Mouse (Mus musculus) intestine, embryonic 15.5 days (tissue): Measurements from ENCODE around the gene Clspn. TPM values are rescaled to one million over a fixed set of nuclear protein-coding genes. Genes with fewer than 3 reads are reported as not detected.

ENCODE experiments used
- ATAC-seq: fragments of 200-750 bp; cut with Nextera tagmentation; 2 replicates; pipeline ENCODE4 v1.8.0; 2017; ENCODE audit warnings: moderate TSS enrichment, moderate library complexity
- H3K27ac ChIP-seq: fragments of 300-500 bp; sonication (generic); 2 replicates; pipeline ENCODE4 v1.5.1; 2015; ENCODE audit warnings: mild to moderate bottlenecking, inconsistent platforms
- H3K27me3 ChIP-seq: fragments of 300-500 bp; sonication (generic); replicated peaks from 2 replicates; pipeline ENCODE4 v1.6.1; 2015; ENCODE audit warnings: inconsistent platforms
- H3K36me3 ChIP-seq: fragments of 300-500 bp; sonication (generic); 2 replicates; pipeline ENCODE4 v1.6.1; 2015; ENCODE audit warnings: inconsistent platforms
- H3K4me1 ChIP-seq: fragments of 300-500 bp; sonication (generic); replicated peaks from 2 replicates; pipeline ENCODE4 v1.6.1; 2015; ENCODE audit warnings: inconsistent platforms
- H3K4me2 ChIP-seq: fragments of 300-500 bp; sonication (generic); replicated peaks from 2 replicates; pipeline ENCODE4 v1.6.1; 2015; ENCODE audit warnings: mild to moderate bottlenecking, inconsistent platforms
- H3K4me3 ChIP-seq: fragments of 300-500 bp; sonication (generic); replicated peaks from 2 replicates; pipeline ENCODE4 v1.5.1; 2015; ENCODE audit warnings: inconsistent platforms
- H3K9ac ChIP-seq: fragments of 300-500 bp; sonication (generic); 2 replicates; pipeline ENCODE4 v1.6.1; 2015; ENCODE audit warnings: inconsistent platforms
- H3K9me3 ChIP-seq: fragments of 300-500 bp; sonication (generic); 2 replicates; pipeline ENCODE4 v1.6.1; 2016; ENCODE audit warnings: inconsistent platforms
- WGBS: fragments of 180-500 bp; shearing (Covaris S2); methylation state at CpG from one replicate; pipeline ENCODE4 v1.1.7; 2015; 5-methylcytosine and 5-hydroxymethylcytosine counted together
- polyA plus RNA-seq: library from polyadenylated mRNA; unstranded; fragments of >200 nt; fragmentation: Nextera tagmentation; extraction: Ambion mirVana; gene quantifications from 2 replicates; pipeline ENCODE4 v1.2.1, GENCODE M21; 2015

The Clspn gene
- polyA plus RNA-seq, 1 experiment from 2014 or later, result 33.0 TPM

- no peak overlapping the region for H3K4me3 ChIP-seq
- peaks cover 20% of the 10 kb centered on the region for H3K27me3 ChIP-seq
- peaks cover 12% of the 10 kb centered on the region for H3K4me1 ChIP-seq
- no peak for ATAC-seq
- no peaks in the 10 kb centered on the region for H3K36me3 ChIP-seq
- no peaks in the 10 kb centered on the region for H3K9me3 ChIP-seq
- 85% methylated on average over 4 of the region's 4 CpGs for WGBS
- H3K27ac ChIP-seq, result no peak overlapping the region
- no peak overlapping the region for H3K4me2 ChIP-seq
- no peak overlapping the region for H3K9ac ChIP-seq
Measured at GRCm38 (mm10) chr4:126616312-126616711, 59.6 kb downstream of the Clspn start.

- Histone ChIP-seq H3K9ac (peak overlapping the region; percentile 37; the same call in 1 of the 2 replicates), H3K36me3 (no peaks in the 10 kb centered on the region), H3K27me3 (peaks cover 20% of the 10 kb centered on the region), H3K4me3 (peak overlapping the region; percentile 28), H3K27ac (no peak overlapping the region), H3K4me1 (peaks cover 12% of the 10 kb centered on the region), H3K4me2 (peak overlapping the region; percentile 70), H3K9me3 (no peaks in the 10 kb centered on the region)
- WGBS, result 6% methylated on average over 33 of the region's 33 CpGs
- ATAC-seq, result peak; percentile 41; the same call in 1 of the 2 replicates
Measured at GRCm38 (mm10) chr4:126619691-126620330, 63.1 kb downstream of the Clspn start.

- ATAC-seq, result peak; percentile 25; the same call in 1 of the 2 replicates
- Histone ChIP-seq H3K27ac (no peak overlapping the region), H3K4me2 (peak overlapping the region; percentile 70), H3K4me3 (peak overlapping the region; percentile 28), H3K9ac (peak overlapping the region; percentile 37; the same call in 1 of the 2 replicates), H3K4me1 (peaks cover 12% of the 10 kb centered on the region), H3K36me3 (no peaks in the 10 kb centered on the region), H3K9me3 (no peaks in the 10 kb centered on the region), H3K27me3 (peaks cover 20% of the 10 kb centered on the region)
- WGBS, result 25% methylated on average over 13 of the region's 13 CpGs
Measured at GRCm38 (mm10) chr4:126620349-126620874, 63.7 kb downstream of the Clspn start.

GRCm38 (mm10) chr4:126627021-126627681, 70.4 kb downstream of the Clspn start:
- Histone ChIP-seq H3K27me3 (no peaks in the 10 kb centered on the region), H3K4me1 (no peaks in the 10 kb centered on the region), H3K9ac (no peak overlapping the region), H3K9me3 (no peaks in the 10 kb centered on the region), H3K4me3 (peak overlapping the region; percentile 16; the same call in 1 of the 2 replicates), H3K36me3 (no peaks in the 10 kb centered on the region), H3K27ac (no peak overlapping the region), H3K4me2 (peak overlapping the region; percentile 52)
- 5% methylated on average over 23 of the region's 23 CpGs for WGBS
- 0 out of 2 replicates have a peak, but pooled peaks have one; percentile 17 for ATAC-seq

GRCm38 (mm10) chr4:126631922-126632321, 75.2 kb downstream of the Clspn start:
- H3K27me3 ChIP-seq, result peaks cover 3% of the 10 kb centered on the region; the same call in 1 of the 2 replicates
- H3K4me1 ChIP-seq, result no peaks in the 10 kb centered on the region
- H3K9ac ChIP-seq, result no peak overlapping the region
- no peak overlapping the region for H3K4me3 ChIP-seq
- ATAC-seq, result no peak
- H3K4me2 ChIP-seq, result no peak overlapping the region
- H3K36me3 ChIP-seq, result no peaks in the 10 kb centered on the region
- no peaks in the 10 kb centered on the region for H3K9me3 ChIP-seq
- 35% methylated on average over 2 of the region's 2 CpGs for WGBS
- no peak overlapping the region for H3K27ac ChIP-seq

DNA sequence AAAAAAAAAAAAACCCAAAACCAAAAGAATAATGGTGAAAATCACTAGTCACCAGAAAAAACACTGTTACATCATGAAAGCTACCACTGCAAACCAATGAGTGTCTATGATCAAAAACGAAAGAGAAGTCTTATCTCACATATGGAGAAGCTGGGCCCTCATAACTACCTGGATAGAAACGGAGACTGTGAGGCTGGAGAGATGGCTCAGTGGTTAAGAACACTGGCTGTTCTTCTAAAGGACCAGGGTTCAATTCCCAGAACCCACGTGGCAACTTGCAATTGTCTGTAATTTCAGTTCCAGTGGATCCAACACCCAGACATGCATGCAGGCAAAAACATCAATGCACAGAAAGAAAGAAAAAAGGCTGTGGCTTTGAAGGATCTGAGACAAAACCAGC, 75.9 kb downstream of the Clspn start:
- H3K4me2 ChIP-seq, result no peak overlapping the region
- 60% methylated on average over 3 of the region's 3 CpGs for WGBS
- H3K9me3 ChIP-seq, result no peaks in the 10 kb centered on the region
- H3K27me3 ChIP-seq, result peaks cover 3% of the 10 kb centered on the region; the same call in 1 of the 2 replicates
- H3K9ac ChIP-seq, result no peak overlapping the region
- no peaks in the 10 kb centered on the region for H3K36me3 ChIP-seq
- ATAC-seq, result no peak
- no peak overlapping the region for H3K4me3 ChIP-seq
- no peak overlapping the region for H3K27ac ChIP-seq
- H3K4me1 ChIP-seq, result no peaks in the 10 kb centered on the region

- H3K27me3 ChIP-seq, result peaks cover 6% of the 10 kb centered on the region; the same call in 1 of the 2 replicates
- H3K4me2 ChIP-seq, result no peak overlapping the region
- H3K4me1 ChIP-seq, result no peaks in the 10 kb centered on the region
- H3K27ac ChIP-seq, result no peak overlapping the region
- no peak overlapping the region for H3K9ac ChIP-seq
- H3K36me3 ChIP-seq, result no peaks in the 10 kb centered on the region
- H3K4me3 ChIP-seq, result no peak overlapping the region
- no peak for ATAC-seq
- H3K9me3 ChIP-seq, result no peaks in the 10 kb centered on the region
- 32% methylated on average over 11 of the region's 11 CpGs for WGBS
Measured at GRCm38 (mm10) chr4:126636330-126636729, 79.6 kb downstream of the Clspn start.

- no peak overlapping the region for H3K27ac ChIP-seq
- no peak overlapping the region for H3K4me3 ChIP-seq
- ATAC-seq, result no peak
Measured at GRCm38 (mm10) chr4:126637446-126637845, 80.7 kb downstream of the Clspn start.

GRCm38 (mm10) chr4:126639339-126639738, 82.6 kb downstream of the Clspn start:
- no peaks in the 10 kb centered on the region for H3K36me3 ChIP-seq
- no peak overlapping the region for H3K4me2 ChIP-seq
- peaks cover 6% of the 10 kb centered on the region; the same call in 1 of the 2 replicates for H3K27me3 ChIP-seq
- H3K4me3 ChIP-seq, result no peak overlapping the region
- H3K9me3 ChIP-seq, result no peaks in the 10 kb centered on the region
- no peaks in the 10 kb centered on the region for H3K4me1 ChIP-seq
- no peak overlapping the region for H3K27ac ChIP-seq
- WGBS, result 59% methylated on average over 7 of the region's 7 CpGs
- ATAC-seq, result no peak
- H3K9ac ChIP-seq, result no peak overlapping the region

More at GRCm38 (mm10) chr4:126637446-126637845, 80.7 kb downstream of the Clspn start:
- H3K27me3 ChIP-seq, result peaks cover 6% of the 10 kb centered on the region; the same call in 1 of the 2 replicates
- H3K9ac ChIP-seq, result no peak overlapping the region
- H3K4me2 ChIP-seq, result no peak overlapping the region
- H3K36me3 ChIP-seq, result no peaks in the 10 kb centered on the region
- H3K4me1 ChIP-seq, result no peaks in the 10 kb centered on the region
- H3K9me3 ChIP-seq, result no peaks in the 10 kb centered on the region
- 69% methylated on average over 4 of the region's 4 CpGs for WGBS

DNA sequence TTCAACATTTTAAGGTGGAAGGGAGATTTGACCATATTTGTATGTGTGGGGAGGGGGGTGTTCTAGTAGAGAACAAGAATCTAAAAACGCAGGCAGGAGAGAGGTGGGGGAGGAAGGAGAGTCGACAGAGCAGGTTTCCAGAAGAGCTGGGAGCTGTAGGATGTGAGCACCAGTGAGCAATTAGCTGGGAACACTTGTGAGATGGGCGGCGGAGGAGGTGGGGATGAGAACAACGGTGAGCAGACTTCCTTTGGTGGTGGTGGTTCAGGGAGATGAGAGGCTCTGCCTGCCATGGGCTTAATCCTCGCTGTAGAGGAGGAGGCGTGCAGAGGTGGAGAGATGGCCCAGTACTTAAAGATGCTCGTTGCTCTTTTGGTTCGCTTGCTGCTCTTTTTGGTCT, 85.2 kb downstream of the Clspn start:
- Histone ChIP-seq H3K4me1 (no peaks in the 10 kb centered on the region), H3K9ac (no peak overlapping the region), H3K4me2 (no peak overlapping the region), H3K36me3 (no peaks in the 10 kb centered on the region), H3K27me3 (0 out of 2 replicates have a peak, but pooled peaks cover 2% of the 10 kb centered on the region), H3K9me3 (no peaks in the 10 kb centered on the region), H3K27ac (no peak overlapping the region), H3K4me3 (no peak overlapping the region)
- ATAC-seq, result no peak
- 36% methylated on average over 9 of the region's 9 CpGs for WGBS
